Mouse (Mus musculus) testis, adult 2 months (tissue): Measurements from ENCODE around the gene Faf2.

Source experiments
- CTCF ChIP-seq: fragments of 200-500 bp; IDR thresholded peaks from 2 replicates; pipeline ENCODE4 v1.5.1; 2012; ENCODE audit warnings: low read depth, mild to moderate bottlenecking, inconsistent platforms, low read length, moderate library complexity; ENCODE audit not compliant: control insufficient read depth, insufficient read depth, insufficient replicate concordance
- POLR2A ChIP-seq: fragments of 200-500 bp; IDR thresholded peaks from 2 replicates; pipeline ENCODE4 v1.6.1; 2012; ENCODE audit warnings: low read depth, mild to moderate bottlenecking, inconsistent platforms, low read length, moderate library complexity; ENCODE audit not compliant: control insufficient read depth

GRCm38 (mm10) chr13:54608002-54608401 lies 13.6 kb upstream of the Faf2 start:
- TF ChIP-seq CTCF (no peak), POLR2A (no peak)
